Mouse (Mus musculus): Measurements from ENCODE around the gene Cd9.

GRCm38 (mm10) chr6:125492033-125492432 is 2.6 kb downstream of the Cd9 start:
- TF ChIP-seq POLR2A (IDR thresholded peaks at IDR 0.05; ENCODE audit: extremely low read depth, insufficient read depth, low read length) = no peak
- no peak for TF ChIP-seq CTCF (IDR thresholded peaks at IDR 0.05; ENCODE audit: extremely low read depth, insufficient read depth, low read length)
